Mouse (Mus musculus) liver, embryonic 14.5 days (tissue): ENCODE measurements around the gene Ninj2. TPM values are rescaled to one million over a fixed set of nuclear protein-coding genes. Genes with fewer than 3 reads are reported as not detected.

Experiments used
- ATAC-seq: fragments of 200-750 bp; cut with Nextera tagmentation; 2 replicates; pipeline ENCODE4 v1.8.0; 2017; ENCODE audit warnings: moderate number of reproducible peaks, mild to moderate bottlenecking, moderate library complexity; ENCODE audit not compliant: insufficient read depth
- DNase-seq, 3 experiments: peaks; one replicate each; pipeline ENCODE4 v3.0.0-alpha.2; 2012 to 2013; ENCODE audit warnings: low read depth in 3 of 3, low spot score in 3 of 3
- H3K27ac ChIP-seq: fragments of 300-500 bp; sonication (generic); 2 replicates; pipeline ENCODE4 v1.5.1; 2014; ENCODE audit warnings: moderate library complexity, mild to moderate bottlenecking, control low read depth, inconsistent platforms
- H3K27me3 ChIP-seq: fragments of 300-500 bp; sonication (generic); 2 replicates; pipeline ENCODE4 v1.6.1; 2014; ENCODE audit warnings: mild to moderate bottlenecking, low read length, moderate library complexity; ENCODE audit not compliant: control insufficient read depth, insufficient read depth
- H3K36me3 ChIP-seq: fragments of 300-500 bp; sonication (generic); replicated peaks from 2 replicates; pipeline ENCODE4 v1.6.1; 2014; ENCODE audit warnings: low read depth; ENCODE audit not compliant: control insufficient read depth, insufficient read depth
- H3K4me1 ChIP-seq, 2 experiments: fragments of 200-500 bp in 1 of 2; fragments of 300-500 bp in 1 of 2; sonication (generic) in 1 of 2; replicated peaks; 2 replicates each; pipeline ENCODE4 v1.6.1; 2012 to 2014; ENCODE audit warnings: antibody characterized with exemption in 1 of 2, inconsistent platforms in 1 of 2, low read length in 1 of 2; ENCODE audit not compliant: control insufficient read depth in 2 of 2, insufficient read depth in 2 of 2
- H3K4me2 ChIP-seq: fragments of 300-500 bp; sonication (generic); 2 replicates; pipeline ENCODE4 v1.6.1; 2014; ENCODE audit warnings: low read depth, mild to moderate bottlenecking, control low read depth, moderate library complexity
- H3K4me3 ChIP-seq, 2 experiments: fragments of 200-500 bp in 1 of 2; fragments of 300-500 bp in 1 of 2; sonication (generic) in 1 of 2; 2 replicates each; pipeline ENCODE4 v1.5.1; 2012 to 2014; ENCODE audit warnings: low read depth in 2 of 2, low read length in 2 of 2, mild to moderate bottlenecking in 2 of 2, control low read depth in 1 of 2, inconsistent platforms in 1 of 2, moderate library complexity in 1 of 2; ENCODE audit not compliant: insufficient read depth in 1 of 2
- H3K9ac ChIP-seq: fragments of 300-500 bp; sonication (generic); replicated peaks from 2 replicates; pipeline ENCODE4 v1.6.1; 2014; ENCODE audit warnings: mild to moderate bottlenecking, control low read depth, moderate library complexity
- H3K9me3 ChIP-seq: fragments of 300-500 bp; sonication (generic); 2 replicates; pipeline ENCODE4 v1.6.1; 2016; ENCODE audit warnings: low read length, mixed read lengths; ENCODE audit not compliant: control insufficient read depth
- CTCF ChIP-seq: IDR thresholded peaks from 2 replicates; pipeline ENCODE4 v1.5.1; 2016; ENCODE audit warnings: antibody characterized with exemption, low read depth, control low read depth
- EP300 ChIP-seq: IDR thresholded peaks from 2 replicates; pipeline ENCODE4 v1.6.1; 2016; ENCODE audit warnings: antibody characterized with exemption, low read depth
- WGBS: fragments of 180-500 bp; shearing (Covaris S2); extraction: QIAGEN DNeasy Blood & Tissue Kit; methylation state at CpG from one replicate; pipeline ENCODE4 v1.1.7; 2014; ENCODE audit not compliant: insufficient replicate concordance; 5-methylcytosine and 5-hydroxymethylcytosine counted together
- polyA plus RNA-seq, 2 experiments: library from polyadenylated mRNA; depleted of rRNA in 1 of 2; stranded (reverse) in 1 of 2; unstranded in 1 of 2; fragments of >200 nt; fragmentation: Nextera tagmentation in 1 of 2; extraction: Ambion mirVana in 1 of 2; gene quantifications; 2 replicates each; pipeline versions ENCODE4 v1.2.1 to v1.2.3; 2012 to 2014

Ninj2 gene
- polyA plus RNA-seq, 2 experiments = 0.33 TPM; not detected in 1

- H3K27ac ChIP-seq = no peak overlapping the region
- no peak overlapping the region for H3K4me3 ChIP-seq
- ATAC-seq = no peak
- no peak overlapping the region; the same call in 1 of the 2 replicates for H3K9ac ChIP-seq
- no peaks in the 10 kb centered on the region for H3K9me3 ChIP-seq
- DNase-seq = no peak
- H3K27me3 ChIP-seq = no peaks in the 10 kb centered on the region
- H3K4me1 ChIP-seq = peaks cover 0 to 3% of the 10 kb centered on the region in 2 experiments; a peak in 2 of 4 replicates
- WGBS = 74% methylated on average over 12 of the region's 12 CpGs
- H3K4me2 ChIP-seq = no peak overlapping the region
- TF ChIP-seq EP300 (no peak), CTCF (no peak)
- no peaks in the 10 kb centered on the region for H3K36me3 ChIP-seq
Observed at GRCm38 (mm10) chr6:120101221-120101620, 8.1 kb downstream of the Ninj2 start.

GRCm38 (mm10) chr6:120101996-120102395, 8.8 kb downstream of the Ninj2 start:
- no peaks in the 10 kb centered on the region for H3K9me3 ChIP-seq
- H3K4me1 ChIP-seq = peaks cover 0 to 3% of the 10 kb centered on the region in 2 experiments; a peak in 2 of 4 replicates
- no peak overlapping the region for H3K4me3 ChIP-seq
- H3K36me3 ChIP-seq = no peaks in the 10 kb centered on the region
- TF ChIP-seq CTCF = no peak
- no peak for TF ChIP-seq EP300
- H3K27me3 ChIP-seq = no peaks in the 10 kb centered on the region
- ATAC-seq (no peak), DNase-seq (no peak)
- WGBS = 29% methylated on average over 6 of the region's 6 CpGs
- no peak overlapping the region for H3K9ac ChIP-seq
- H3K27ac ChIP-seq = no peak overlapping the region
- no peak overlapping the region for H3K4me2 ChIP-seq

DNA sequence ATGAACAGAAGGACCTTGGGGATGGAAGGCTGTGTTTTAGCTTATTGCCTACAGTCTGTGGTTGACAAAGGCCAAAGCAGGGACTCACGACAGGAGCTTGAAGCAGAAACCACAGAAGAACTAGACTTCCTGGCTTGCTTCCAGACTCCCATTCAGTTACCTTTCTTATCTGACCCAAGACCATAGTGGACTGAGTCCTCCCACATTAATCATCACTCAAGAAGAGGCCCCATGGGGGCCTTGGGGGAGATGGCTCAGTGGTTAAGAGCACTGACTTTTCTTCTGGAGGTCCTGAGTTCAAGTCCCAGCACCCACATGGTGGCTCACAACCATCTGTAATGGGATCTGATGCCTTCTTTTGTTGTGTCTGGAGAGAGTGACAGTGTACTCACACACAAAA, 10.0 kb downstream of the Ninj2 start:
- no peak overlapping the region for H3K9ac ChIP-seq
- H3K4me2 ChIP-seq = no peak overlapping the region
- TF ChIP-seq CTCF (no peak), EP300 (no peak)
- no peak overlapping the region for H3K27ac ChIP-seq
- no peaks in the 10 kb centered on the region for H3K36me3 ChIP-seq
- H3K4me1 ChIP-seq = peaks cover 0 to 3% of the 10 kb centered on the region in 2 experiments; a peak in 2 of 4 replicates
- ATAC-seq (no peak), DNase-seq (no peak)
- no peaks in the 10 kb centered on the region for H3K9me3 ChIP-seq
- no peak overlapping the region for H3K4me3 ChIP-seq
- no peaks in the 10 kb centered on the region for H3K27me3 ChIP-seq
- 9% methylated on average over 1 of the region's 1 CpGs for WGBS

- Histone ChIP-seq H3K4me1 (peaks cover 0 to 3% of the 10 kb centered on the region in 2 experiments; a peak in 2 of 4 replicates), H3K4me2 (no peak overlapping the region)
- TF ChIP-seq CTCF = no peak
- no peak for TF ChIP-seq EP300
Observed at GRCm38 (mm10) chr6:120105055-120105454, 11.9 kb downstream of the Ninj2 start.

GRCm38 (mm10) chr6:120107586-120107985, 14.4 kb downstream of the Ninj2 start:
- no peak for ATAC-seq
- 43% methylated on average over 5 of the region's 5 CpGs for WGBS
- H3K9ac ChIP-seq = no peak overlapping the region
- no peaks in the 10 kb centered on the region for H3K9me3 ChIP-seq
- H3K4me3 ChIP-seq = no peak overlapping the region
- no peak overlapping the region for H3K27ac ChIP-seq
- TF ChIP-seq CTCF (no peak), EP300 (no peak)
- no peaks in the 10 kb centered on the region for H3K36me3 ChIP-seq
- H3K4me2 ChIP-seq = no peak overlapping the region
- no peak for DNase-seq
- H3K4me1 ChIP-seq = peaks cover 0 to 11% of the 10 kb centered on the region in 2 experiments; a peak in 2 of 4 replicates
- no peaks in the 10 kb centered on the region for H3K27me3 ChIP-seq

More at GRCm38 (mm10) chr6:120105055-120105454, 11.9 kb downstream of the Ninj2 start:
- Histone ChIP-seq H3K9ac (no peak overlapping the region), H3K36me3 (no peaks in the 10 kb centered on the region), H3K27ac (no peak overlapping the region), H3K27me3 (no peaks in the 10 kb centered on the region), H3K9me3 (no peaks in the 10 kb centered on the region), H3K4me3 (no peak overlapping the region)
- ATAC-seq = no peak
- DNase-seq = no peak
